Mouse (Mus musculus) stomach, embryonic 15.5 days (tissue): ENCODE data around the gene Rtraf. TPM values are rescaled to one million over a fixed set of nuclear protein-coding genes. Genes with fewer than 3 reads are reported as not detected.

Source experiments
- ATAC-seq: fragments of 200-750 bp; cut with Nextera tagmentation; 2 replicates; pipeline ENCODE4 v1.8.0; 2017; ENCODE audit warnings: low read depth, moderate number of reproducible peaks, moderate TSS enrichment; ENCODE audit not compliant: insufficient read depth, low FRiP score
- H3K27ac ChIP-seq: fragments of 300-500 bp; sonication (generic); 2 replicates; pipeline ENCODE4 v1.5.1; 2015; ENCODE audit warnings: mild to moderate bottlenecking, inconsistent platforms
- H3K27me3 ChIP-seq: fragments of 300-500 bp; sonication (generic); replicated peaks from 2 replicates; pipeline ENCODE4 v1.6.1; 2015; ENCODE audit warnings: inconsistent platforms
- H3K36me3 ChIP-seq: fragments of 300-500 bp; sonication (generic); 2 replicates; pipeline ENCODE4 v1.6.1; 2015; ENCODE audit warnings: inconsistent platforms
- H3K4me1 ChIP-seq: fragments of 300-500 bp; sonication (generic); 2 replicates; pipeline ENCODE4 v1.6.1; 2015; ENCODE audit warnings: inconsistent platforms
- H3K4me2 ChIP-seq: fragments of 300-500 bp; sonication (generic); 2 replicates; pipeline ENCODE4 v1.6.1; 2015; ENCODE audit warnings: mild to moderate bottlenecking, inconsistent platforms
- H3K4me3 ChIP-seq: fragments of 300-500 bp; sonication (generic); replicated peaks from 2 replicates; pipeline ENCODE4 v1.5.1; 2015; ENCODE audit warnings: inconsistent platforms
- H3K9ac ChIP-seq: fragments of 300-500 bp; sonication (generic); 2 replicates; pipeline ENCODE4 v1.6.1; 2015; ENCODE audit warnings: inconsistent platforms
- H3K9me3 ChIP-seq: fragments of 300-500 bp; sonication (generic); 2 replicates; pipeline ENCODE4 v1.6.1; 2016; ENCODE audit warnings: inconsistent platforms
- WGBS: fragments of 180-500 bp; shearing (Covaris S2); methylation state at CpG from one replicate; pipeline ENCODE4 v1.1.7; 2015; 5-methylcytosine and 5-hydroxymethylcytosine counted together
- polyA plus RNA-seq: library from polyadenylated mRNA; unstranded; fragments of >200 nt; fragmentation: Nextera tagmentation; extraction: Ambion mirVana; gene quantifications from 2 replicates; pipeline ENCODE4 v1.2.1, GENCODE M21; 2015

Rtraf gene
- polyA plus RNA-seq, 1 experiment from 2014 or later, result 186 TPM

- H3K4me2 ChIP-seq, result no peak overlapping the region
- 62% methylated on average over 4 of the region's 4 CpGs for WGBS
- no peak overlapping the region for H3K9ac ChIP-seq
- H3K27me3 ChIP-seq, result no peaks in the 10 kb centered on the region
- peaks cover 3% of the 10 kb centered on the region; the same call in 1 of the 2 replicates for H3K36me3 ChIP-seq
- H3K4me3 ChIP-seq, result no peak overlapping the region
- no peak for ATAC-seq
- no peaks in the 10 kb centered on the region for H3K4me1 ChIP-seq
- H3K27ac ChIP-seq, result no peak overlapping the region
- no peaks in the 10 kb centered on the region for H3K9me3 ChIP-seq
Observed at GRCm38 (mm10) chr14:19794881-19795280, 28.7 kb downstream of the Rtraf start.

- ATAC-seq, result no peak
- Histone ChIP-seq H3K27ac (no peak overlapping the region), H3K9me3 (no peaks in the 10 kb centered on the region), H3K36me3 (0 out of 2 replicates have a peak, but pooled peaks cover 3% of the 10 kb centered on the region), H3K4me1 (no peaks in the 10 kb centered on the region), H3K27me3 (no peaks in the 10 kb centered on the region), H3K4me3 (no peak overlapping the region), H3K4me2 (no peak overlapping the region), H3K9ac (no peak overlapping the region)
- WGBS, result 48% methylated on average over 1 of the region's 1 CpGs
Observed at GRCm38 (mm10) chr14:19788443-19788842, 35.2 kb downstream of the Rtraf start.

GRCm38 (mm10) chr14:19785797-19786588 is 37.6 kb downstream of the Rtraf start:
- Histone ChIP-seq H3K27ac (no peak overlapping the region), H3K4me2 (no peak overlapping the region), H3K4me1 (no peaks in the 10 kb centered on the region), H3K27me3 (no peaks in the 10 kb centered on the region), H3K36me3 (no peaks in the 10 kb centered on the region), H3K9me3 (no peaks in the 10 kb centered on the region), H3K9ac (no peak overlapping the region), H3K4me3 (no peak overlapping the region)
- WGBS, result 62% methylated on average over 9 of the region's 9 CpGs
- no peak for ATAC-seq

- Histone ChIP-seq H3K4me2 (no peak overlapping the region), H3K9me3 (no peaks in the 10 kb centered on the region), H3K4me1 (0 out of 2 replicates have a peak, but pooled peaks cover 6% of the 10 kb centered on the region), H3K4me3 (no peak overlapping the region), H3K27ac (no peak overlapping the region), H3K27me3 (no peaks in the 10 kb centered on the region), H3K36me3 (no peaks in the 10 kb centered on the region), H3K9ac (no peak overlapping the region)
- ATAC-seq, result no peak
- WGBS, result 82% methylated on average over 13 of the region's 13 CpGs
Observed at GRCm38 (mm10) chr14:19777945-19778344, 45.7 kb downstream of the Rtraf start.

GRCm38 (mm10) chr14:19777365-19777764 is 46.3 kb downstream of the Rtraf start:
- Histone ChIP-seq H3K9ac (no peak overlapping the region), H3K36me3 (no peaks in the 10 kb centered on the region), H3K4me3 (no peak overlapping the region), H3K4me2 (no peak overlapping the region), H3K27ac (no peak overlapping the region), H3K9me3 (no peaks in the 10 kb centered on the region), H3K4me1 (0 out of 2 replicates have a peak, but pooled peaks cover 6% of the 10 kb centered on the region), H3K27me3 (no peaks in the 10 kb centered on the region)
- 74% methylated on average over 6 of the region's 6 CpGs for WGBS
- no peak for ATAC-seq

- Histone ChIP-seq H3K27ac (no peak overlapping the region), H3K36me3 (no peaks in the 10 kb centered on the region), H3K4me3 (no peak overlapping the region), H3K4me1 (0 out of 2 replicates have a peak, but pooled peaks cover 6% of the 10 kb centered on the region), H3K4me2 (no peak overlapping the region), H3K9ac (no peak overlapping the region), H3K27me3 (no peaks in the 10 kb centered on the region), H3K9me3 (no peaks in the 10 kb centered on the region)
- no peak for ATAC-seq
- WGBS, result 54% methylated on average over 6 of the region's 6 CpGs
Observed at GRCm38 (mm10) chr14:19776890-19777289, 46.7 kb downstream of the Rtraf start.

GRCm38 (mm10) chr14:19776179-19776578 is 47.4 kb downstream of the Rtraf start:
- 85% methylated on average over 5 of the region's 5 CpGs for WGBS
- no peak for ATAC-seq

GRCm38 (mm10) chr14:19775491-19775890 is 48.1 kb downstream of the Rtraf start:
- WGBS, result 76% methylated on average over 4 of the region's 4 CpGs
- Histone ChIP-seq H3K4me3 (no peak overlapping the region), H3K27ac (no peak overlapping the region), H3K9me3 (no peaks in the 10 kb centered on the region), H3K4me1 (0 out of 2 replicates have a peak, but pooled peaks cover 9% of the 10 kb centered on the region), H3K36me3 (no peaks in the 10 kb centered on the region), H3K4me2 (no peak overlapping the region), H3K9ac (no peak overlapping the region), H3K27me3 (no peaks in the 10 kb centered on the region)
- no peak for ATAC-seq

More at GRCm38 (mm10) chr14:19776179-19776578, 47.4 kb downstream of the Rtraf start:
- Histone ChIP-seq H3K4me3 (no peak overlapping the region), H3K9me3 (no peaks in the 10 kb centered on the region), H3K9ac (no peak overlapping the region), H3K4me1 (0 out of 2 replicates have a peak, but pooled peaks cover 7% of the 10 kb centered on the region), H3K4me2 (no peak overlapping the region), H3K27me3 (no peaks in the 10 kb centered on the region), H3K27ac (no peak overlapping the region), H3K36me3 (no peaks in the 10 kb centered on the region)

GRCm38 (mm10) chr14:19774036-19774628 is 49.5 kb downstream of the Rtraf start:
- Histone ChIP-seq H3K4me1 (peaks cover 11% of the 10 kb centered on the region; the same call in 1 of the 2 replicates), H3K27me3 (no peaks in the 10 kb centered on the region), H3K4me3 (no peak overlapping the region), H3K27ac (no peak overlapping the region), H3K4me2 (no peak overlapping the region), H3K36me3 (no peaks in the 10 kb centered on the region), H3K9ac (no peak overlapping the region), H3K9me3 (no peaks in the 10 kb centered on the region)
- ATAC-seq, result no peak
- WGBS, result 49% methylated on average over 13 of the region's 13 CpGs

GRCm38 (mm10) chr14:19771173-19771572 is 52.5 kb downstream of the Rtraf start:
- Histone ChIP-seq H3K27me3 (no peaks in the 10 kb centered on the region), H3K36me3 (no peaks in the 10 kb centered on the region), H3K4me3 (no peak overlapping the region), H3K4me1 (peaks cover 9% of the 10 kb centered on the region; the same call in 1 of the 2 replicates), H3K9ac (no peak overlapping the region), H3K4me2 (no peak overlapping the region), H3K27ac (no peak overlapping the region), H3K9me3 (no peaks in the 10 kb centered on the region)
- WGBS, result 73% methylated on average over 7 of the region's 7 CpGs
- no peak for ATAC-seq

- no peak overlapping the region for H3K9ac ChIP-seq
Observed at GRCm38 (mm10) chr14:19769441-19770200, 54.0 kb downstream of the Rtraf start.

More at GRCm38 (mm10) chr14:19769441-19770200, 54.0 kb downstream of the Rtraf start:
- Histone ChIP-seq H3K36me3 (no peaks in the 10 kb centered on the region), H3K27ac (no peak overlapping the region), H3K4me1 (peaks cover 8% of the 10 kb centered on the region; the same call in 1 of the 2 replicates), H3K27me3 (no peaks in the 10 kb centered on the region), H3K9me3 (no peaks in the 10 kb centered on the region), H3K4me3 (no peak overlapping the region), H3K4me2 (no peak overlapping the region)
- 50% methylated on average over 6 of the region's 6 CpGs for WGBS
- ATAC-seq, result no peak
